Mouse (Mus musculus): ENCODE data around the gene Pnkp. TPM values are rescaled to one million over a fixed set of nuclear protein-coding genes. Genes with fewer than 3 reads are reported as not detected.

The Pnkp gene
- polyA plus RNA-seq, 1 experiment from 2014 or later, result 23.8 TPM

- no peak overlapping the region for H3K9ac ChIP-seq
- no peak overlapping the region for H3K27ac ChIP-seq (replicated peaks)
- no peak overlapping the region for H3K4me2 ChIP-seq
- ATAC-seq (ENCODE audit: insufficient read depth), result no peak
- H3K4me1 ChIP-seq (replicated peaks), result peaks cover 30% of the 10 kb centered on the region
- H3K4me3 ChIP-seq (replicated peaks), result no peak overlapping the region
- peaks cover 77% of the 10 kb centered on the region for H3K36me3 ChIP-seq (replicated peaks)
- H3K27me3 ChIP-seq, result no peaks in the 10 kb centered on the region
- H3K9me3 ChIP-seq (replicated peaks), result no peaks in the 10 kb centered on the region
- WGBS (ENCODE audit: insufficient replicate concordance), result 87% methylated on average over 5 of the region's 5 CpGs
Observed at GRCm38 (mm10) chr7:44828706-44829105, 28.2 kb upstream of the Pnkp start.

GRCm38 (mm10) chr7:44832763-44833162, 24.2 kb upstream of the Pnkp start:
- 78% methylated on average over 4 of the region's 4 CpGs for WGBS (ENCODE audit: insufficient replicate concordance)
- Histone ChIP-seq H3K4me2 (no peak overlapping the region), H3K27ac (replicated peaks) (no peak overlapping the region), H3K27me3 (no peaks in the 10 kb centered on the region), H3K4me1 (replicated peaks) (peaks cover 11% of the 10 kb centered on the region; the same call in 1 of the 2 replicates), H3K36me3 (replicated peaks) (peaks cover 51% of the 10 kb centered on the region), H3K4me3 (replicated peaks) (no peak overlapping the region), H3K9ac (no peak overlapping the region), H3K9me3 (replicated peaks) (no peaks in the 10 kb centered on the region)
- ATAC-seq (ENCODE audit: insufficient read depth), result no peak

- Histone ChIP-seq H3K27ac (replicated peaks) (no peak overlapping the region), H3K9me3 (replicated peaks) (no peaks in the 10 kb centered on the region), H3K4me1 (replicated peaks) (peaks cover 28% of the 10 kb centered on the region), H3K27me3 (peaks cover 22% of the 10 kb centered on the region), H3K4me2 (no peak overlapping the region), H3K4me3 (replicated peaks) (no peak overlapping the region), H3K36me3 (replicated peaks) (peaks cover 26% of the 10 kb centered on the region), H3K9ac (no peak overlapping the region)
- no peak for ATAC-seq (ENCODE audit: insufficient read depth)
- 72% methylated on average over 1 of the region's 1 CpGs for WGBS (ENCODE audit: insufficient replicate concordance)
Observed at GRCm38 (mm10) chr7:44835373-44836015, 21.4 kb upstream of the Pnkp start.

GRCm38 (mm10) chr7:44836016-44836404, 20.9 kb upstream of the Pnkp start:
- peaks cover 29% of the 10 kb centered on the region for H3K4me1 ChIP-seq (replicated peaks)
- H3K36me3 ChIP-seq (replicated peaks), result peaks cover 25% of the 10 kb centered on the region
- H3K4me3 ChIP-seq (replicated peaks), result no peak overlapping the region
- WGBS (ENCODE audit: insufficient replicate concordance), result 35% methylated on average over 3 of the region's 3 CpGs
- no peak overlapping the region for H3K27ac ChIP-seq (replicated peaks)
- H3K9me3 ChIP-seq (replicated peaks), result no peaks in the 10 kb centered on the region
- H3K9ac ChIP-seq, result no peak overlapping the region
- no peak overlapping the region for H3K4me2 ChIP-seq
- peaks cover 27% of the 10 kb centered on the region for H3K27me3 ChIP-seq
- ATAC-seq (ENCODE audit: insufficient read depth), result no peak

GRCm38 (mm10) chr7:44836423-44837053, 20.4 kb upstream of the Pnkp start:
- no peaks in the 10 kb centered on the region for H3K9me3 ChIP-seq (replicated peaks)
- no peak overlapping the region for H3K9ac ChIP-seq
- no peak overlapping the region for H3K27ac ChIP-seq (replicated peaks)
- H3K36me3 ChIP-seq (replicated peaks), result peaks cover 20% of the 10 kb centered on the region
- H3K4me3 ChIP-seq (replicated peaks), result no peak overlapping the region
- 69% methylated on average over 9 of the region's 9 CpGs for WGBS (ENCODE audit: insufficient replicate concordance)
- no peak for ATAC-seq (ENCODE audit: insufficient read depth)
- peaks cover 29% of the 10 kb centered on the region for H3K4me1 ChIP-seq (replicated peaks)
- no peak overlapping the region for H3K4me2 ChIP-seq
- peaks cover 27% of the 10 kb centered on the region for H3K27me3 ChIP-seq

GRCm38 (mm10) chr7:44838073-44838472, 18.9 kb upstream of the Pnkp start:
- H3K4me2 ChIP-seq, result no peak overlapping the region
- no peak overlapping the region for H3K9ac ChIP-seq
- WGBS (ENCODE audit: insufficient replicate concordance), result 61% methylated on average over 6 of the region's 6 CpGs
- H3K4me1 ChIP-seq (replicated peaks), result peaks cover 33% of the 10 kb centered on the region
- peaks cover 21% of the 10 kb centered on the region for H3K36me3 ChIP-seq (replicated peaks)
- H3K27ac ChIP-seq (replicated peaks), result no peak overlapping the region
- H3K9me3 ChIP-seq (replicated peaks), result no peaks in the 10 kb centered on the region
- peaks cover 27% of the 10 kb centered on the region for H3K27me3 ChIP-seq
- no peak overlapping the region for H3K4me3 ChIP-seq (replicated peaks)
- ATAC-seq (ENCODE audit: insufficient read depth), result no peak

GRCm38 (mm10) chr7:44839171-44839490, 17.8 kb upstream of the Pnkp start:
- 15% methylated on average over 11 of the region's 11 CpGs for WGBS (ENCODE audit: insufficient replicate concordance)
- no peak for ATAC-seq (ENCODE audit: insufficient read depth)
- Histone ChIP-seq H3K9ac (no peak overlapping the region), H3K27me3 (peaks cover 27% of the 10 kb centered on the region), H3K4me3 (replicated peaks) (peak overlapping the region; percentile 39), H3K27ac (replicated peaks) (no peak overlapping the region), H3K4me1 (replicated peaks) (peaks cover 41% of the 10 kb centered on the region), H3K9me3 (replicated peaks) (no peaks in the 10 kb centered on the region), H3K36me3 (replicated peaks) (peaks cover 31% of the 10 kb centered on the region), H3K4me2 (peak overlapping the region; percentile 67)

GRCm38 (mm10) chr7:44839491-44840191, 17.3 kb upstream of the Pnkp start:
- 4% methylated on average over 58 of the region's 58 CpGs for WGBS (ENCODE audit: insufficient replicate concordance)
- peak overlapping the region; percentile 39 for H3K4me3 ChIP-seq (replicated peaks)
- ATAC-seq (ENCODE audit: insufficient read depth), result peak; percentile 7; the same call in 1 of the 2 replicates

GRCm38 (mm10) chr7:44840426-44840825, 16.5 kb upstream of the Pnkp start:
- H3K4me1 ChIP-seq (replicated peaks), result peaks cover 41% of the 10 kb centered on the region
- H3K9ac ChIP-seq, result no peak overlapping the region
- H3K9me3 ChIP-seq (replicated peaks), result no peaks in the 10 kb centered on the region
- WGBS (ENCODE audit: insufficient replicate concordance), result 38% methylated on average over 14 of the region's 14 CpGs
- H3K4me2 ChIP-seq, result 0 out of 2 replicates have a peak overlapping the region, but pooled peaks have one; percentile 67
- ATAC-seq (ENCODE audit: insufficient read depth), result no peak
- H3K4me3 ChIP-seq (replicated peaks), result no peak overlapping the region
- H3K36me3 ChIP-seq (replicated peaks), result peaks cover 44% of the 10 kb centered on the region
- peaks cover 27% of the 10 kb centered on the region for H3K27me3 ChIP-seq
- no peak overlapping the region for H3K27ac ChIP-seq (replicated peaks)

More at GRCm38 (mm10) chr7:44839491-44840191, 17.3 kb upstream of the Pnkp start:
- Histone ChIP-seq H3K9ac (no peak overlapping the region), H3K27me3 (peaks cover 27% of the 10 kb centered on the region), H3K4me1 (replicated peaks) (peaks cover 41% of the 10 kb centered on the region), H3K9me3 (replicated peaks) (no peaks in the 10 kb centered on the region), H3K4me2 (peak overlapping the region; percentile 67), H3K27ac (replicated peaks) (no peak overlapping the region), H3K36me3 (replicated peaks) (peaks cover 36% of the 10 kb centered on the region)

- Histone ChIP-seq H3K27ac (replicated peaks) (no peak overlapping the region), H3K4me3 (replicated peaks) (no peak overlapping the region), H3K4me2 (no peak overlapping the region), H3K4me1 (replicated peaks) (peaks cover 31% of the 10 kb centered on the region), H3K9ac (no peak overlapping the region), H3K27me3 (peaks cover 27% of the 10 kb centered on the region), H3K36me3 (replicated peaks) (peaks cover 58% of the 10 kb centered on the region), H3K9me3 (replicated peaks) (no peaks in the 10 kb centered on the region)
- WGBS (ENCODE audit: insufficient replicate concordance), result 76% methylated on average over 8 of the region's 8 CpGs
- ATAC-seq (ENCODE audit: insufficient read depth), result no peak
Observed at GRCm38 (mm10) chr7:44841825-44842463, 15.0 kb upstream of the Pnkp start.

- Histone ChIP-seq H3K4me1 (replicated peaks) (peaks cover 30% of the 10 kb centered on the region), H3K4me2 (no peak overlapping the region), H3K36me3 (replicated peaks) (peaks cover 58% of the 10 kb centered on the region), H3K4me3 (replicated peaks) (no peak overlapping the region), H3K27me3 (peaks cover 10% of the 10 kb centered on the region), H3K27ac (replicated peaks) (no peak overlapping the region), H3K9ac (no peak overlapping the region), H3K9me3 (replicated peaks) (no peaks in the 10 kb centered on the region)
- WGBS (ENCODE audit: insufficient replicate concordance), result 86% methylated on average over 10 of the region's 10 CpGs
- no peak for ATAC-seq (ENCODE audit: insufficient read depth)
Observed at GRCm38 (mm10) chr7:44845006-44845405, 11.9 kb upstream of the Pnkp start.

All from liver, embryonic 15.5 days (tissue).